In genomic region chr6:131779954-131780353, GRCm38 (mm10) we compare ENCODE assay signal across 34 mouse cellular contexts.
"Had no signal": no experiment of that assay in that cellular context is flagged by ENCODE, and none has a peak within 500 bp of the region (broad histone marks: within the 10 kb centered on the region; RNA-seq: fewer than 3 reads in every experiment).

No protein-coding gene starts in this region.

- H3K4me1 ChIP-seq: heart, embryonic 10.5 days; heart, embryonic 12.5 days; heart, embryonic 13.5 days; heart, embryonic 15.5 days; hindbrain, embryonic 10.5 days; hindbrain, embryonic 12.5 days; hindbrain, embryonic 13.5 days; hindbrain, embryonic 15.5 days; intestine, embryonic 15.5 days; kidney, embryonic 15.5 days had no signal

- H3K36me3 ChIP-seq: heart, embryonic 10.5 days; heart, embryonic 12.5 days; heart, embryonic 13.5 days; heart, embryonic 15.5 days; hindbrain, embryonic 10.5 days; hindbrain, embryonic 12.5 days; hindbrain, embryonic 13.5 days; hindbrain, embryonic 15.5 days; intestine, embryonic 15.5 days; kidney, embryonic 15.5 days had no signal

- H3K27ac ChIP-seq: heart, embryonic 10.5 days; heart, embryonic 13.5 days; heart, embryonic 15.5 days; hindbrain, embryonic 10.5 days; hindbrain, embryonic 12.5 days; hindbrain, embryonic 13.5 days; hindbrain, embryonic 14.5 days; hindbrain, embryonic 15.5 days; hindbrain, postnatal 0 days; intestine, embryonic 15.5 days; kidney, embryonic 15.5 days; kidney, postnatal 0 days; layer of hippocampus, adult 2 months had no signal

- DNase-seq: heart, postnatal 10 days; heart, postnatal 14 days; heart, postnatal 36 days; heart, postnatal 4 days; kidney, adult 11 months; kidney, adult 18-20 months; kidney, adult 2 months; kidney, adult 8-10 months; kidney, adult 9 months; kidney, postnatal 10 days; kidney, postnatal 14 days; kidney, postnatal 36 days; kidney, postnatal 4 days; layer of hippocampus, adult 9-11 months; layer of hippocampus, postnatal 36 days had no signal

- H3K4me3 ChIP-seq: heart, embryonic 10.5 days; heart, embryonic 12.5 days; heart, embryonic 13.5 days; heart, embryonic 15.5 days; hindbrain, embryonic 10.5 days; hindbrain, embryonic 12.5 days; hindbrain, embryonic 13.5 days; hindbrain, embryonic 15.5 days; intestine, embryonic 15.5 days; kidney, embryonic 15.5 days; layer of hippocampus, adult 2 months had no signal

- ATAC-seq: hindbrain, embryonic 16.5 days; hindbrain, postnatal 0 days; inflammation-experienced regulatory T-cells, adult 6 months; intestine, embryonic 15.5 days; intestine, embryonic 16.5 days; intestine, postnatal 0 days had no signal

- H3K4me2 ChIP-seq: heart, embryonic 11.5 days; heart, embryonic 12.5 days; heart, embryonic 13.5 days; heart, embryonic 15.5 days; hindbrain, embryonic 12.5 days; hindbrain, embryonic 13.5 days; hindbrain, embryonic 14.5 days; hindbrain, embryonic 15.5 days; intestine, embryonic 15.5 days; kidney, embryonic 15.5 days had no signal

- H3K9me3 ChIP-seq: intestine, embryonic 15.5 days had no signal

- H3K27me3 ChIP-seq: heart, embryonic 12.5 days; heart, embryonic 13.5 days; heart, embryonic 15.5 days; hindbrain, embryonic 12.5 days; hindbrain, embryonic 13.5 days; hindbrain, embryonic 15.5 days; intestine, embryonic 15.5 days; kidney, embryonic 15.5 days had no signal

- H3K9ac ChIP-seq: heart, embryonic 12.5 days; heart, embryonic 13.5 days; heart, embryonic 15.5 days; hindbrain, embryonic 12.5 days; hindbrain, embryonic 13.5 days; hindbrain, embryonic 14.5 days; hindbrain, embryonic 15.5 days; intestine, embryonic 15.5 days; kidney, embryonic 15.5 days had no signal
